Mouse (Mus musculus) 3T3-L1 (cell line): ENCODE results near the gene Gjc3.
A peak's percentile ranks its signal among the peaks of the same experiment; 100 is the strongest.
"Not testable (repeated sequence)": the region's sequence is repeated elsewhere in the genome, so short reads cannot be mapped to it uniquely, and the experiment has no call there.

ENCODE experiments used
- DNase-seq: peaks from one replicate; pipeline ENCODE4 v3.0.0-alpha.2; 2015; ENCODE audit warnings: low read depth, low spot score

Gjc3 gene

GRCm38 (mm10) chr5:137962945-137963344 is at the start of gene Gjc3:
Gjc3 (minus strand) TSS chr5:137963098.
- no peak for DNase-seq

GRCm38 (mm10) chr5:138012382-138012781 is 49.5 kb upstream of the Gjc3 start:
- no peak for DNase-seq

- DNase-seq, result no peak
Observed at GRCm38 (mm10) chr5:138009437-138009836, 46.5 kb upstream of the Gjc3 start.

- no peak for DNase-seq
Observed at GRCm38 (mm10) chr5:137986351-137986750, 23.5 kb upstream of the Gjc3 start.

DNA sequence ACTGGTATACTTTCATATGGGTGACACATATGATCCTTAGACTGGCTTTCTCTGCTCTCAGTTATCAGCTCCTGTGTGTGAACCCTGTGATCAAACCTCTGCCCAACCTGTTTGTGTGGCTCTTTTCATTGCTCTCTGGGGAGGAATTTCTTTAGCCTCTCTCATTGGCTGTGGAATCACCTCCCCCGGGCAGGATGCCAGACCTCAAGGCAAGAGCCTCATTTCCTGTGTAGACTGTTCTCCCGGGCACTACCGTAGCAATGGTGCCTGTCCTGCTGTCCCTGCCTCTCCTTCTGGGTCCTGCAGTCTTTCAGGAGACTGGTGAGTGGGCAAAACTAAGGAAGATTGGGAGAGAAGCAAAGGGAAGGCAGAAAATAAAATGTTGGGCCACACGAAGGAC is 18.4 kb upstream of the Gjc3 start, which contains the start of gene Azgp1:
Gene Azgp1 (plus strand): TSS at position 221 of the 400 bp plus-strand sequence.
- peak; percentile 40 for DNase-seq

DNA sequence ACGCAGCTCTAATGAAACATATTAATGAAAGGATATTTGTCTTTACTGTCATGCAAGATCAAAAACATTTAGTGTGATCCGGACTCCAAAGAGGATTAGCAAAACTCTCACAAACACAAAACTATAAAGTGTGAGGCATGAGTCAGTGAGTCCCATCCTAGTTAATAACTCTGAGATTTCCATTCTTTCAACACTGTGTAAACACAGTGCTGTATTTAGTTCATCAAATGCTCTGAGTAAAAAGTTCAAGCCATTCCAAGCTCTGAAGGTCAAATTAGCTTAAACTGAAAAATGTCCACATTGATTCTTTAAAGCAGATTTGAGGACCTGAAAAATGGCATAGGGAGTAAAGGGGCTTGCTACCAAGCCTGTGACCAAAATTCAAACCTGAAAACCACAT is 16.2 kb upstream of the Gjc3 start:
- DNase-seq, result no peak

DNA sequence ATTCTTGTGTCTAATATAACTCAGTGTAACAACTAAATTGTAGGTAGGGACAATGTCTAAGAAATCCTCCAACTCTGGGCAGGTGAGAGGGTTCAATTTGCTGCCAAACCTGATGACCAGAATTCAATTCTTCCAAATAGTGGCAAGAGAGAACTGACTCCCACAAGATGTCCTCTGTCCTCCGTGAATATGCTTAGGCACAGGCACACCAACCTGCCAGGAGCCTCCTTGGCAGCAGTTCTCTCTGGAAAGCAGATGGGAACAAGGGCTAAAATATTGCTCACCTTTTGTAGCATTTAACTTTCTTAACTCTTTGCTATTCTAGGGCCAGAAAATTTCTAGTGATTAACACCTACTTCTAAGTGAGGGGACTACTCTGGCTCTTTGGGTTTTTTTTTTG is 14.4 kb upstream of the Gjc3 start:
- no peak for DNase-seq

- DNase-seq, result no peak
Observed at GRCm38 (mm10) chr5:137975434-137975833, 12.5 kb upstream of the Gjc3 start.

DNA sequence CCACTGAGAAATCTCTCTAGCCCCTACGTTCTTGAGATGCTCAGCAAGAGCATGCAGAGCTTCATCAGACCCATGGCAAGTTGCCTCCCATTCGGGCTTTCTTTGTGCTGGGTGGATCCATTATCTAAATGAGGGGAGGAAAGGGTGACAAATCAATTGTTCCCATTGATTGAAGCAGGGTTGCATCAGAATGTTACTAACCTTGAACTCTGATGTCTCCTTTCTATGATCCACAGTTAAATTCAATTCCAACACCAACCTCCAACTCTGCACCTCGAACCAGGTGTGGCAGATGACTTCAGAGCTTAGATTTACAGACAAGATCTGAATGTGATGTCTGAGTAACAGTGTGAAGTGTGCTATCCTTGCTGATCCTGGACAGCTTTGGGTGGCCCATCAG is 11.8 kb upstream of the Gjc3 start:
- no peak for DNase-seq

DNA sequence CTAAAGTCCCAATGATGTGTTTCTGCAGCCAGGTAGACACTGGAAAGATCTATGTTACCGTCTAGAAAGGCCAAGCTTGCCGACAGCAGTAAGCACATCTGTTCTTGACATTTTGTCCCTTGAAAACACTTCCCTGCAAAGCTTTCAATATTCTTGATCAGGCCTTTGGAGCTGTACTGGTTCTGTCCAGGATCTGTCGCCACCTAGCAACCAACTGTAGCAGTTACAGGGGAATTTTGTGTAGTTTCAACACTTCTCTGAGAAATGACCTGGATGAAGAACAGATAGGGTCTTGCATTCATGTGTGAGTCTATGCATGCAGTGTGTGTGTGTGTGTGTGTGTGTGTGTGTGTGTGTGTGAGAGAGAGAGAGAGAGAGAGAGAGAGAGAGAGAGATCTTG is 10.8 kb upstream of the Gjc3 start:
- peak; percentile 62 for DNase-seq

GRCm38 (mm10) chr5:137973161-137973560 is 10.3 kb upstream of the Gjc3 start:
- DNase-seq, result peak; percentile 68

- no peak for DNase-seq
Observed at GRCm38 (mm10) chr5:137966492-137966891, 3.6 kb upstream of the Gjc3 start.

DNA sequence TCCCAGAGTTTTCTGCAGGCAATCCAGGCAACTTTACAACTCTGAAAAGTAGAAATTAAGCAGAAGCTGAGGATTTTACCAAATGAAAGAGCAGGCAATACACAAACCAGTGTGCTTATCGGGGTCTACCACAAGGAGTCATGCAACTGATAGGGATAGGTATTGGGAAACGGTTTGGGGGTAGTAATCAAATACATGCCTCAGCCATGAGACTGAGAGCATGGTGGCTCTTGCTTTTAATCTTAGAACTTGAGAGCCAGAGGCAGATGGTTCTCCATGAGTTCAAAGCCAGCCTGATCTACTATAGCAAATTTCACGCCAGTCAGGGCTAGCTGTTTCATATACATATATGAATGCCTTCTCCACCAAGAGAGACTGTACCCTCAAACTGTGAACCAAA is 6.5 kb downstream of the Gjc3 start:
- no peak for DNase-seq

DNA sequence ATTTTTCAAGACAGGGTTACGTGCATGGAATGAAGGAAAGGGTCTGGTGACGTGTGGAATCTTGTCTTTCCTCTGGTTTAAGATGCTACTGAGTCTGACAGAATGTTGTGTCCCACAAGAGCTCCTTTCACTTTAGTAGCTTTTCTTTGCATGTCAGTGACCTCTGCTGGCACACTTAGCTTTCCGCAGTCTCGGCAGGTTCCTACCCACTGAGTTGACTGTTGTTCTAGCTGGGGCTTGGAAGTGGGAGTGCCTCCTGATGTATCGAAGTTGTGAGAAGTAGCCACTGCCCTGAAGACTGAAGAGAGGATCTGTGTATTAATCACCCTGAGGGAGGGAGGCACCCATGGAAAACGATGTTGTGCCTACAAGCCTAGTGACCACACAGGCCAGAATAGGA is 11.7 kb downstream of the Gjc3 start:
- DNase-seq, result peak; percentile 61

GRCm38 (mm10) chr5:137947303-137947702 is 15.6 kb downstream of the Gjc3 start:
- peak; percentile 27 for DNase-seq

DNA sequence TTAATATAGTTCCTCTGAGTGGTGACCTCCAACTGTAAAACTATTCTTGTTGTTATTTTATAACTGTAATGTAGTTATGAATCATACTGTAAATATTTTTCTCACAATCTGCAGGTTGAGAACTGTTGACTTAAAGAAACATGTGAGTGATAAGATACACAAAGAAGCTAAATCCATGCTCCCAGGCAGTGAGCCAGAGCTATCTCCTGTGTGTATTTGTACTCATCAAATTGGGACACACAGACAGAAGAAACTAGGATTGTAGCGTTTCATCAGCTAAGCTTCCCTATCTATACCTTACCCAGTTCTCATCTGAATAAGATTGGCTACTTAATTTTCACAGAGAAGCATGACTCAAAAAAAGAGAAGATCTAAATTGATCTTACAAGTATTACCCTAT is 19.8 kb downstream of the Gjc3 start:
- peak; percentile 45 for DNase-seq

DNA sequence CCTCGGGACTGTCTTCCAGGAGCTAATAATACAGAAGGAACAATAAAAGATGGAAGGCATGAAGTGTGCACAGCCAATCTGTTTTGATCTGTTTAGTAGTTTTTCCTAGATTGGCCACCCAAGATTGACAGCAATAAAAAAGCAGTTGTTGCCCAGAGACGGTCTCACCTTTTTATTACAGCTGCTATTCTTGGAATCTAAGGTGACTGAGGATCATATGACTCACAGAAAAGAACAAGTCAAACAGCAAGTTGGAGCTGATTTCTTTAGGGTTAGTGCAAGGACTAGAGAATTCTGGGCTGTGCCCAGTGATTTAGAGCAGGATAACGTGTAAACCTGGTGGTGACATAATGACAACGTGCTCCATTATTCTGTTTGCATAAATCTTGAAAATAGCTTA is 21.9 kb downstream of the Gjc3 start:
- DNase-seq, result no peak

GRCm38 (mm10) chr5:137937238-137937637 is 25.7 kb downstream of the Gjc3 start:
- no peak for DNase-seq

DNA sequence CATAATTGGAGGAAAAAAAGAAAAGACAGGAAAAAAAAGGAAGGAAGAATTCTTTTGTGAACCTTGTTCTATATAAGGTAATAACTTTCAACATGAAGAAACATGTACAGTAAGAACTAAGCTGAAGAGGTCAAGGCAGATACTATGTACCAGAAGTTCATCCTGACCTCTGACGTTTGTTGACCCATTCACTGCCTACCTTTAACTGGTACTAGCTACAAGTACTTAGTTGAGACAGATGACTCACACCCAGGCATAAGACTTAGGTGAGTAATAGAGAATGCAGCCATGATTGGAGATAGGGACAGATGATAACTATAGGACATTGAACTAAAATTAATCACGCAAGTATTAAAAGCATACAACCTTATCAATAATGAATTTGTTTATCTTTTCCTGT is 26.4 kb downstream of the Gjc3 start:
- no peak for DNase-seq

DNA sequence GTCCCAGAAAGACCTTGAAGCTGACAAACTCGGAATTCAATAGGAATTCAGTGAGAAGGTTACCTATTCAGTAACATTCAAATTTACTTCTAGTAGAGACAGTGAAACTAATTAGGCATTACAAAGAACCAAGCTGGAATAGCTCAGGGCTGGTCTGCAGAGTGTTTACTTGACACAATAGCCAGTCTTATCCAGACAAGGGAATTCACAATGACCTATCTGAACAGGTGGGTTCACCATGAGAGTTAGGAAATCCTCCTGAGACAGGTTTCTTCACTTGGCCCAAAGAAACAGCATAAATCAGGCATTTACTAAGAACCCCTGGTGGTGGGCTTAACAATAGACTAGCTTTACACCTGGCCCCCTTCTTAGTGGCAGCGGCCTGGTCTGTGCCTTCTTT is 29.0 kb downstream of the Gjc3 start:
- DNase-seq, result not testable (repeated sequence)

GRCm38 (mm10) chr5:137928439-137928838 is 34.5 kb downstream of the Gjc3 start:
- no peak for DNase-seq

DNA sequence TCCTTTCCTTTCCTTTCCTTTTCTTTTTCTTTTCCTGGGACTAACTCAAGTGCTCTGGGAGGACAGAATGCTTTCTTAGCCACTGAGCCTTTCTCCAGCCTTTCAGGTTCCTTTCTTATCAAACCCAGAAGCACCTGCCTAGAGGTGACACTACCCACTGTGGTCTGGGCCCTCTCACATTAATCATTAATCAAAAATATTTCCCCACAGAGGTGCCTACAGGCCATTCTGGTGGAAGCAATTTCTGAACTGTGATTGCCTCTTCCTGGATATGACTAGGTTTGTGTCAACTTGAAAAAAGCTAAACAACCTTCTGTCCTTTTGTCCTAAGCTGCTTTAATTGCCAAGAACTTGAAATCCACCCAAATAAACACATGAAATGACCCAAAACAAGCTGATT is 40.7 kb downstream of the Gjc3 start:
- DNase-seq, result no peak

DNA sequence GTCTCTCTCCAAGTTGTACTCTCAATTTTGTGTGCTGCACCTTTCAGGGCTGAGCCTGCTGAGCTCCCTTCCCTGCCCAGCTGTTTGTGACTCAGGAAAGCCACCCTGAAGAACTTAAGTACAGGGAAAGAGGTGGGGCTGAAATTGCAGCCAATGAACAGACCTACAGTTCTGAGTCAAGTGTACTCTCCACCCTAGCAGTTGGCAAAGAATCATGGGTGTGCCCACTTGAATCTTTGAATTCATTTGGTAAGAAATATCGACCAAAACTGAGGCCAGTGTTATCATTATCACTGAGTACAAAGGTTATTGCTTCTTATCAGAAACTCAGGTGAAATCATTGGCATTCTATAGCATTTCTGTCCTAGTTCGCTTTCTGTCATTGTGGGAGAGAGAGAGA is 41.4 kb downstream of the Gjc3 start, which contains the start of gene Cyp3a13:
Gene Cyp3a13 (minus strand): TSS at position 88 of the 400 bp plus-strand sequence.
- peak; percentile 81 for DNase-seq

DNA sequence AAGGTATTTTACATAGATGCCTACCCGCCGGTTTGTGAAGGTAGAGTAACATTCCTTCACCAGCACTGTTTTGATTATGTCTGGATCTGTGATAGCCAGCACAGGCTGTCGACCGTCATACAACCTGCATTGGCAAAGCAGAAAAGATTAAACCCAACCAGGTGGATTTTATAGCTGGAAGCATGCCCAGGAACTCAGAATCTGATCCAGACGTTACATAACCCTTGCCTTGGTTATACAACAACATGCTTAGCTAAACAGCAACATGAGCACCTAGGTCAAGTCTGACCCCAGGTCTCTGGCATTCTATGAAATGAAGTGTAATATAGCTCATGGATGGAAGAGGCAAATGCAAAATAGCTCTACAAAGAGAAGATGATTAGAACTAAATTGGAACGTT is 47.3 kb downstream of the Gjc3 start:
- no peak for DNase-seq
